Mouse (Mus musculus): ENCODE data around the gene Tpm4. TPM values are rescaled to one million over a fixed set of nuclear protein-coding genes. Genes with fewer than 3 reads are reported as not detected.

Gene Tpm4
- total RNA-seq, 1 experiment from 2014 or later: 603 TPM

DNA sequence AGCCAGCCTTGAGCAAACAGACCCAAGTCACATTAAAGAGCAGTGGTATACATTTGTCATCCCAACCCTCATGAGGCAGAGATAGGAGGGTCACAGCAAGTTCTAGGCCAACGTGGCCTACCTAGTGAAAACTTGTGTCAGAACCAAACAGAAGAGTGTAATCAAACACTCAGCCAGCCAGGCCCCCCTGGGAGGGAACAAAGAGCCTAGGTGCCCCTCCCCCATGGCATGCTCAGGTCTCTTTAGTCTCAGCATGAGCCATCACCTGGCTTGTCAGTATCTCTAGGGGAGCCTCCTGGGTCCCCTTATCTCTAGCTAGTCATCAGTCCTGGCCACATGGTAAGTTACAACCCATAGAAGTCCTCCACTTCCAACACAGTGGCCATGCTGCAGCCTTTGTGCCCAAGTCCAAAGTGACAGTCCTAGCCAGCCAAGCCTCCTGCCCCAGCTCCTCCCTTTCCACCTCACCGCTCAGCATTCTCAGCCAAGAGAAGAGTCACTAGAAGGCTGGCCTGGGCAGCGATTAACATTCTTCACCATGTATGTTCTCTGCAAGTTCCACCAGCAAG lies 35.0 kb downstream of the Tpm4 start:
- ATAC-seq (ENCODE audit: extremely low read depth, insufficient number of reproducible peaks, low FRiP score, poor library complexity, severe bottlenecking): no peak

DNA sequence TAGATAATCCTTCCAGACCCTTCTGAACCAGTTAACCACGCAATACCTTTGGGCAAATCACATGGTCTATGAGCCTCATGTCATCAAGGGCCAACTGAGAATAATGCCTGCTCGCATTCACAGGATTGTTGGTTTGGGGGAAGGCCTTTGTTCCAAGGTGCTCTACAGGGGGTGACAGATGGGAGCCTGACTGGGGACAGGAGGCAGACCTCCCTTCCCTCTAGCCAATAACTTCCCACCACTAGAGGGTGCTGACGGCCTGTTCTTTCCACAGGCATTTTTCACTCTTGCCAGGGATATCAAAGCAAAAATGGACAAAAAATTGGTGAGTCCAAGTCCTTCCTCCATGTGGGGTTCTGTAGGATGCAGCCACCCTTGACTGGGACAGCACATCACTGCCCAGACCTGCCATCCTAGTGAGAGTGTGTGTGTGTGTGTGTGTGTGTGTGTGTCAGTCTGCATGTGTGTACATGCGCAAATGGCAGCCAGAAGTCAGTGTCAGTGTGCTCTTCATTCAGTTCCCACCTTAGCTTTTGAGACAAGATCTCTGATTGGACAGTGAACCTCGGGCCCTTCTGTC lies 42.7 kb downstream of the Tpm4 start:
- ATAC-seq (ENCODE audit: extremely low read depth, insufficient number of reproducible peaks, low FRiP score, poor library complexity, severe bottlenecking): peak; percentile 55

DNA sequence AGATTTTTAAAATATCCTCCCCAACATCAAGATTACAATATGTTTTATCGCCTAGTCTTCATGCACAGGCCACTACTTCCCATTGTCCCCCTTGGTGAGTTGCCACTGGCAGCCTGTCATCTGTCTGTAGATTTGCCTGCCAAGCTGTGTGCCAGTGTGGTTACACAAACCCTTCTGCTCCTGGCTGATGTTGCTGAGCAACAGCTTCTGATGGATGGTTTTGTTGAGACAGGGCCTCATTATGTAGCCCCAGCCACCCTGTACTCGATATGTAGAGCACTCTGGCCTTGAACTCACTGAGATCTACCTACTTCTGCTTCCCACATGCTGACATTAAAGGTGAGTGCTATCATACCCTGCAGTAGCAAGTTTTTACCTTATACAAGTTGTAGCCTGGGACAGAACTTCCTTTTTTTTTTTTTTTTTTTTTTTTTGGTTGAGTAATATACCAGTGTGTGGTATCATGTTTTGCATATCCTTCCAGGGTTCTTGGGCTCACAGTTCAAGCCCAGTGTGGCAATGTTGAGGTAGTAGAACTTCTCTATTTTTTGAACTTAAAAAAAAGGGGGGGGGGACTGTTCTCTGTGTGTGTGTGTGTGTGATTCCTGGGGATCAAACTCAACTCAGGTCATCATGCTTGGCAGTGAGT lies 48.9 kb downstream of the Tpm4 start:
- ATAC-seq (ENCODE audit: extremely low read depth, insufficient number of reproducible peaks, low FRiP score, poor library complexity, severe bottlenecking): peak; percentile 88

DNA sequence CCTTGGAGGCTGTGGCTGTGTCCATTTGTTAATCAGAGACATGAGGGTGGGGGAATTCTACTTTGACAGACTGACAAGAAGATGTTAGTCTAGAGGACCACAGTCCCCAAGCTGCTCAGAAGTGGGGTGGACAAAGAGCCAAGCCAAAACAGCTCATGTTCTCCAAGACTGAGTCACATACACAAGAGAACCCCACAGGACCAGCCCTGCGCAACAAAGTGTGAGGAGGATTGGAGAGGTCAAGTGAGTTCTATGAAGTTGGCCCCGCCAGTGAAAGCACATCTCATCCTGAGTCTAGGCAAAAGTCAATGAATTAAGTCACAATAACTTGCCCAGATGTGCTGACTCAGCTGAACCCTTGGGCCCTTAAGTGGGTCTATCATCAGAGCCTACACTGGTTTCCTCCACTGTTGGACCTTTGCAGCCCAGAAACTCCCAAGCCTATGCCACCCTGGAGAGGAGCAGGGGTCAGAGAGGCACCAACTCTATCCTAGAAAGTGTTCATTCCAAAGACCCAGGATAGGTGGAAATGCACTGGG lies 53.1 kb downstream of the Tpm4 start:
- no peak for ATAC-seq (ENCODE audit: extremely low read depth, insufficient number of reproducible peaks, low FRiP score, poor library complexity, severe bottlenecking)

DNA sequence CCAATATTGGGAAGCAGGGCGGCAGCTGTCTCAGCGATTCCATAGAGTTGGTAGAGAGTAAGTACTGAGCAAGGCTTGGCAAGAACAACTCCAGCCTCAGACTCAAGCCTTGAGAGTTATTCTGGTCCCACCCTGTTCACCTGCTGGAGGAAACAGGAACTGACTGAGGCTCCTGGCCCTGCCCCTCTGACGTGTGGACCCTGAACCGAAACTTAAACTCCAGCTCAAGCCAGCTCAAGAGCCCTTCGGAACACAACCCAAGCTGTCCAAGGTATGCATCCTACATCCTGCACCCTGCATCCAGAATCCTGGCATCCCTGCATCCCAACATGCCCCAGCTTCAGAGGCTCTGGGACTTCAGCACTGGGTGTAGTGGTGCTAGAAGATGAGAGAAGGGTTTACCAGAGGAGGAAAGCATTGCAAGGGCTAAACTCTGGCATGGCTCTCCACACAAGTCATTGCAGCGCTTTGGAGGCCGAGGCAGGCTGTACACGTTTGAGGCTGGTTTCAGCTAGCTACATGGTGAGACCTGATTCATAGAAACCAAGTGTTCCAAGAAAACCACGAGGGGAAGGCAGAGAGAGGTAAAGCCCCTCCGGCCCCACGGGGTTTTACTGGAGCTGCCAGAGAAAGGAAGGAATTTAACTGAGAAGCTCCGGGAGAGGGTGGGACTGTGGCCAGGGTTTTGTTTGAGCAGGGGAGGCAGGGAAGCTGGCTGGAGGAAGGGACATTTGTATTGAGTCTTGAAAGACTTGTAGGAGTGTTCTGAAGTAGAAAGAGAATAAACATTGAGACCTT lies 54.8 kb downstream of the Tpm4 start, which contains the start of gene Hsh2d:
TSS of gene Hsh2d (plus strand) at position 222 of the 798 bp plus-strand sequence.
- ATAC-seq (ENCODE audit: extremely low read depth, insufficient number of reproducible peaks, low FRiP score, poor library complexity, severe bottlenecking): peak; percentile 96

DNA sequence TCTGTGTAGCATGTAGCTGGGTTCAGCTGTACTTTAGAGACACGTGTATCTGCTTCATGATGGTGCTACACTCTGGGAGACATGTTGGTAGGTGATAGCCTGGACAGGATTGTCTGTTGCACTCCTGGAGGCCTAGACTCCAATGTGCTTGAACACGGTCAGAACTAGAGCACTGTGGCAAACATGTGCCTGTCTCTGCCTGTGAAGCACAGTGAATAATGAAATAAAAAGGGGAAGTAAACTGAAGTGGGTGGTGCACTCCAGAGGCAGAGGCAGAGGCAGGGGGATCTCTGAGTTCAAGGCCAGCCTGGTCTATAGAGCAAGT lies 55.4 kb downstream of the Tpm4 start:
- ATAC-seq (ENCODE audit: extremely low read depth, insufficient number of reproducible peaks, low FRiP score, poor library complexity, severe bottlenecking): peak; percentile 57; the same call in 1 of the 2 replicates

DNA sequence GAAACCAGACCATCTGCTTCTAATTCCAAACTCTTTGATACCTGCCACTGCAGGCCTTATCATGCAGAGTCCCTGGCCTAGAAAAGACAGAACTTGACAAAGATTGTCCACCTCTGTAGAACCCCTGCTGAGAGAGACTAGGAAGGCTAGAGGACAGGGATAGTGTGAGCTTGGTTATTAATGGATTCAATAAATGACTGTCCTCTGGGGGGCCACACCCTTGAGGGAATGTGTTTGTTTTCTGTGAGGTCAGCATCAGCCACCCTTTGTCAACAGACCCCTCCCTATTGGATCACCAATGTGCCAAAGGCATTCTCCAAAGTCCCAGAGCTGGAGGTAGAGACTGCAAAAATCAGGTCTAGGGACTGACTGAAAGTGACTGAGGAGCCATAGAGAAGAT lies 57.3 kb downstream of the Tpm4 start:
- ATAC-seq (ENCODE audit: extremely low read depth, insufficient number of reproducible peaks, low FRiP score, poor library complexity, severe bottlenecking): no peak

DNA sequence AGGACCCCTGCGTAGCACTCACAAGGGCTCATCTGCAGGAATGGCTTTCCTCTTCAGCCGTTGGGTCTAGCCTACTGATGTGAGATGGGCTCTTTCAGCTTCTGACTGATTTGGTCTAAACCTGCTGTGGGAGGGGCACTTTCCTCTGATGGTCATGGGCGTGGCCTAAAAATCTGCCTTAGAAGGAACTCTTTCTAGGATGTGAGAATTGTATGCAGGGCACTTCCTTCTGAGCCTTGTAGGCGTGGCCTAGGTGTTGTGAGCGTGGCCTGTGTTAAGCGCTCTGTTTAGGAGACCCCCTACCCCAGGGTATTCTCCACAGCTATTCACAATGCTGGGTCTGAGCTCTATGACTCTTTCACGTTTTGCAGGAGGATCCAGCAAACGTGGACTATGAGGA lies 63.2 kb downstream of the Tpm4 start:
- peak; percentile 44; the same call in 1 of the 2 replicates for ATAC-seq (ENCODE audit: extremely low read depth, insufficient number of reproducible peaks, low FRiP score, poor library complexity, severe bottlenecking)

Other genes with a start within 250 kb of the Tpm4 start
- gene Zfp882, start 226.4 kb upstream of the Tpm4 start, total RNA-seq (2017): 13.2 and 18.3 TPM in 2 replicates
- gene Zfp617, start 226.3 kb upstream of the Tpm4 start, total RNA-seq (2017): 22.5 and 25.1 TPM in 2 replicates
- gene Zfp961, start 183.9 kb upstream of the Tpm4 start, total RNA-seq (2017): 30.8 and 40.4 TPM in 2 replicates
- gene Cyp4f18, start 125.3 kb upstream of the Tpm4 start, total RNA-seq (2017): 257 and 280 TPM in 2 replicates
- gene Olfr372, start 93.8 kb upstream of the Tpm4 start, total RNA-seq (2017): 0.12 and 0.47 TPM in 2 replicates
- gene Olfr373, start 51.8 kb upstream of the Tpm4 start, total RNA-seq (2017): 0.61 TPM in 1 of 2 replicates, not detected in the other
- gene Olfr374, start 27.9 kb upstream of the Tpm4 start, total RNA-seq (2017): 0.12 TPM in 2 replicates
- gene Rab8a, start 26.2 kb downstream of the Tpm4 start, total RNA-seq (2017): 510 and 563 TPM in 2 replicates
- gene Hsh2d, start 54.7 kb downstream of the Tpm4 start, total RNA-seq (2017): 38.6 and 47.4 TPM in 2 replicates
- gene Cib3, start 77.9 kb downstream of the Tpm4 start, total RNA-seq (2017): 1.6 and 1.7 TPM in 2 replicates
- gene Gm11034, start 78.7 kb downstream of the Tpm4 start, total RNA-seq (2017): not detected in 2 replicates
- gene Fam32a, start 84.8 kb downstream of the Tpm4 start, total RNA-seq (2017): 259 and 282 TPM in 2 replicates
- 156 and 166 TPM in 2 replicates for gene Ap1m1, start 105.0 kb downstream of the Tpm4 start, total RNA-seq (2017)
- gene Gm10282, start 170.3 kb downstream of the Tpm4 start, total RNA-seq (2017): 5.0 and 9.7 TPM in 2 replicates
- 428 and 461 TPM in 2 replicates for gene Klf2, start 184.1 kb downstream of the Tpm4 start, total RNA-seq (2017)

Measured in neutrophil, adult 5-6 weeks (primary cell).